Mouse (Mus musculus) layer of hippocampus, adult 18-20 months (tissue): ENCODE data around the gene Bsdc1. TPM values are rescaled to one million over a fixed set of nuclear protein-coding genes. Genes with fewer than 3 reads are reported as not detected.
"Not testable (repeated sequence)": the region's sequence is repeated elsewhere in the genome, so short reads cannot be mapped to it uniquely, and the experiment has no call there.

ENCODE experiments used
- DNase-seq, 2 experiments: peaks; one replicate each; pipeline ENCODE4 v3.0.0; 2022; ENCODE audit warnings: low spot score in 2 of 2
- total RNA-seq, 2 experiments: library from RNA; stranded (reverse); gene quantifications; 2 replicates each; pipeline ENCODE4 v1.2.3; 2021

The Bsdc1 gene
- total RNA-seq, 2 experiments from 2014 or later, result 63.0 to 63.5 TPM

GRCm38 (mm10) chr4:129511413-129512096, 50.2 kb downstream of the Bsdc1 start:
- no peak for DNase-seq

- peak in 1 of 2 experiments; percentile 73 for DNase-seq
These were observed 51.8 kb downstream of the Bsdc1 start, which contains the start of gene Marcksl1 for GRCm38 (mm10) chr4:129513086-129513767. TSS of gene Marcksl1 (plus strand) at chr4:129513581.

- DNase-seq, result no peak
These were observed 52.5 kb downstream of the Bsdc1 start for GRCm38 (mm10) chr4:129513891-129514290.

GRCm38 (mm10) chr4:129514300-129514898, 53.0 kb downstream of the Bsdc1 start:
- DNase-seq, result peak in 1 of 2 experiments; percentile 47

- no peak for DNase-seq
These were observed 55.5 kb downstream of the Bsdc1 start for GRCm38 (mm10) chr4:129516925-129517324.

- DNase-seq, result no peak
These were observed 57.1 kb downstream of the Bsdc1 start for GRCm38 (mm10) chr4:129518519-129518918.

GRCm38 (mm10) chr4:129525338-129525737, 64.0 kb downstream of the Bsdc1 start:
- DNase-seq, result no peak

- DNase-seq, result no peak
These were observed 64.5 kb downstream of the Bsdc1 start for GRCm38 (mm10) chr4:129525889-129526288.

GRCm38 (mm10) chr4:129528901-129529300, 67.5 kb downstream of the Bsdc1 start:
- not testable (repeated sequence) for DNase-seq

Other genes starting within 250 kb of the Bsdc1 start
- gene C77080, start 200.2 kb upstream of the Bsdc1 start, total RNA-seq, result 1 to 10 TPM; 6.4 to 7.5 TPM
- gene Sync, start 174.0 kb upstream of the Bsdc1 start, total RNA-seq, result under 1 TPM; 0.99 TPM
- 100 to 1,000 TPM; 124 to 134 TPM for gene Rbbp4, start 126.2 kb upstream of the Bsdc1 start, total RNA-seq
- 10 to 100 TPM; 27.4 to 31.6 TPM for gene Zbtb8os, start 125.9 kb upstream of the Bsdc1 start, total RNA-seq
- gene Zbtb8a, start 83.5 kb upstream of the Bsdc1 start, total RNA-seq, result 1 to 10 TPM; 3.2 to 3.5 TPM
- gene Zbtb8b, start 20.7 kb upstream of the Bsdc1 start, total RNA-seq, result 1 to 10 TPM; 5.3 to 6.0 TPM
- gene Tssk3, start 29.4 kb downstream of the Bsdc1 start, total RNA-seq, result not detected
- gene Fam229a, start 29.6 kb downstream of the Bsdc1 start, total RNA-seq, result not detected
- 10 to 100 TPM; 72.5 to 76.6 TPM for gene Marcksl1, start 52.0 kb downstream of the Bsdc1 start, total RNA-seq
- 10 to 100 TPM; 36.9 to 43.0 TPM for gene Hdac1, start 81.1 kb downstream of the Bsdc1 start, total RNA-seq
- gene Lck, start 112.1 kb downstream of the Bsdc1 start, total RNA-seq, result 1 to 10 TPM; 3.4 to 3.9 TPM
- gene Fam167b, start 117.0 kb downstream of the Bsdc1 start, total RNA-seq, result under 1 TPM; 0.51 to 0.74 TPM
- gene Eif3i, start 139.1 kb downstream of the Bsdc1 start, total RNA-seq, result 100 to 1,000 TPM; 127 to 131 TPM
- gene Tmem234, start 139.1 kb downstream of the Bsdc1 start, total RNA-seq, result 10 to 100 TPM; 73.7 to 79.8 TPM
- gene Dcdc2b, start 152.7 kb downstream of the Bsdc1 start, total RNA-seq, result 1 to 10 TPM; 5.6 to 6.2 TPM
- 10 to 100 TPM; 36.2 to 37.4 TPM for gene Iqcc, start 157.5 kb downstream of the Bsdc1 start, total RNA-seq
- 10 to 100 TPM; 55.7 to 59.1 TPM for gene Ccdc28b, start 162.4 kb downstream of the Bsdc1 start, total RNA-seq
- gene Txlna, start 179.5 kb downstream of the Bsdc1 start, total RNA-seq, result 10 to 100 TPM; 49.9 to 51.3 TPM
- gene Kpna6, start 211.2 kb downstream of the Bsdc1 start, total RNA-seq, result 10 to 100 TPM; 87.8 to 89.6 TPM
- 10 to 100 TPM; 12.8 to 15.5 TPM for gene Tmem39b, start 235.3 kb downstream of the Bsdc1 start, total RNA-seq